Mouse (Mus musculus) forebrain, embryonic 10.5 days (tissue): Measurements from ENCODE around the gene Myocos. TPM values are rescaled to one million over a fixed set of nuclear protein-coding genes. Genes with fewer than 3 reads are reported as not detected.

ENCODE experiments used
- DNase-seq: peaks from one replicate; pipeline ENCODE4 v3.0.0-alpha.2; 2017; ENCODE audit warnings: low spot score; ENCODE audit errors: extremely low spot score
- H3K27ac ChIP-seq: fragments of 300-500 bp; sonication (generic); 2 replicates; pipeline ENCODE4 v1.5.1; 2016; ENCODE audit warnings: mild to moderate bottlenecking
- H3K27me3 ChIP-seq: fragments of 300-500 bp; sonication (generic); 2 replicates; pipeline ENCODE4 v1.6.1; 2016; ENCODE audit warnings: mild to moderate bottlenecking; ENCODE audit not compliant: poor library complexity, severe bottlenecking
- H3K36me3 ChIP-seq: fragments of 300-500 bp; sonication (generic); replicated peaks from 2 replicates; pipeline ENCODE4 v1.6.1; 2016; ENCODE audit warnings: mild to moderate bottlenecking, moderate library complexity
- H3K4me1 ChIP-seq: fragments of 300-500 bp; sonication (generic); 2 replicates; pipeline ENCODE4 v1.6.1; 2016
- H3K4me3 ChIP-seq: fragments of 300-500 bp; sonication (generic); 2 replicates; pipeline ENCODE4 v1.5.1; 2016; ENCODE audit warnings: mild to moderate bottlenecking, moderate library complexity
- H3K9me3 ChIP-seq: fragments of 300-500 bp; sonication (generic); 2 replicates; pipeline ENCODE4 v1.6.1; 2016; ENCODE audit warnings: mild to moderate bottlenecking, moderate library complexity
- WGBS: fragments of 180-500 bp; shearing (Covaris S2); methylation state at CpG from one replicate; pipeline ENCODE4 v1.1.7; 2016; 5-methylcytosine and 5-hydroxymethylcytosine counted together
- microRNA-seq: library from miRNA; unstranded; fragments of <30 nt; microRNA quantifications from one replicate; pipeline ENCODE4, GENCODE M21; 2017
- polyA plus RNA-seq: library from polyadenylated mRNA; unstranded; fragments of >200 nt; fragmentation: Nextera tagmentation; extraction: Ambion mirVana; gene quantifications from 2 replicates; pipeline ENCODE4 v1.2.1, GENCODE M21; 2016

The Myocos gene
- polyA plus RNA-seq, 1 experiment from 2014 or later: not detected

DNA sequence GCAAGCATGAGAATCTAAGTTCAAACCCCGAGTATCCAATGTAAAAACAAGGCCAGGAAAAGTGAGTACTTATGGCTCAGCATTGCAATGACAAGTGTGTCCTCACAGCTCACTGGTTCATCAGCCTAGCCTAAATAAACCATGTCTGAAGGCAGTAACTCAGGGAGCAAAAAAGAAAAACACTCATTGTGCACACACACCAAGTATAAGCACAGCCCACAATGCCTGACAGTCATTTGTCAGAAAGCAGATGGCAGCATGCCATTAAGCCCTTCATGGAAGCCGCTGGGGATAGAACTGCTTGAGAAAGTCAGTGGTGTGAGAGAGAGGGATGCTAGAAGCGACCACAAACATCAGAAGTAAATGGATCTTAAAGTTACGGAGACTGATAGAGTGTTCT is 56.7 kb downstream of the Myocos start:
- WGBS: 85% methylated on average over 4 of the region's 4 CpGs
- no peak for DNase-seq

GRCm38 (mm10) chr1:162599617-162600016 is 58.4 kb downstream of the Myocos start:
- Histone ChIP-seq H3K9me3 (no peaks in the 10 kb centered on the region), H3K27me3 (no peaks in the 10 kb centered on the region), H3K4me3 (no peak overlapping the region), H3K36me3 (peaks cover 42% of the 10 kb centered on the region), H3K27ac (no peak overlapping the region), H3K4me1 (no peaks in the 10 kb centered on the region)
- DNase-seq: no peak
- 90% methylated on average over 5 of the region's 5 CpGs for WGBS

More for the DNA sequence above, 56.7 kb downstream of the Myocos start:
- Histone ChIP-seq H3K36me3 (peaks cover 36% of the 10 kb centered on the region), H3K4me1 (no peaks in the 10 kb centered on the region), H3K27ac (no peak overlapping the region), H3K27me3 (no peaks in the 10 kb centered on the region), H3K4me3 (no peak overlapping the region), H3K9me3 (no peaks in the 10 kb centered on the region)

DNA sequence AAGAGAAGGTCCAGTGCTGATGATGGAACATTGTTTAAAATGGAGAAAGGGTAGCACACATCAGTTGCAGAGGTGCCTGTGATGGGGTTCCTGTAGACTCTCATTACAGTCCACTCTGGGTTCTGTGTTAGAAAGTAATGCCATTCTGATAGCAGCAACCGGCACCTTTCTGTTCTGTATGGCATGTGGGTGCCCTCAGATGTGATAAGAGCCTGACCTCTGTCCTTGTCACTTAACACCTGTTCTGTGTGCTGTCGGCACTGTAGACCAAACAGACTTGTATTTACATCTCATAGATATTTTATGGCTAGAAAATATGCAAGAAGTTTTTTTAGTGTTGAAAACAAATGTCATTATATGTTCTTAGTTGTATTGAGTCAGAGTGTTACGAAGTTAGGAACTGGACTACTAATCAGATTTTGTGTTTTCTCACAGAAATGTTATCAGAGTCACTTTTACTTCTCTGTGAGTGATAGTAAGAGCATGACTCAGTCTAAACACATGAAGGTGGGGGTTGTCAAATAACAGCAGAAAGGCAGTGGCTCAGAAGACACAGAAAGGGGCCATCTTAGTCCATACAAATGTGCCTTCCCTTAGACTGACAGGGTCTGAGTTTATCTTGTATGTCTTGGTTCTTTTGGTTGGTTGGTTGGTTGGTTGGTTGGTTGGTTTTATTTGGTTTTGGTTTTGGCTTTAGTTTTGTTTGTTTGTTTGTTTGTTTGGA is 60.5 kb downstream of the Myocos start:
- Histone ChIP-seq H3K27ac (no peak overlapping the region), H3K36me3 (peaks cover 37% of the 10 kb centered on the region)
- 91% methylated on average over 3 of the region's 3 CpGs for WGBS

More for the DNA sequence above, 60.5 kb downstream of the Myocos start:
- H3K4me3 ChIP-seq: no peak overlapping the region
- no peaks in the 10 kb centered on the region for H3K4me1 ChIP-seq
- no peak for DNase-seq
- H3K9me3 ChIP-seq: no peaks in the 10 kb centered on the region
- H3K27me3 ChIP-seq: no peaks in the 10 kb centered on the region

Small RNA genes within 50 kb of the gene (microRNA-seq; reads per million reads assigned to microRNA genes)
- not detected for gene Gm27616

Other genes starting within 250 kb of the Myocos start
- 2.5 and 2.6 TPM in 2 replicates for gene Dnm3, start 180.2 kb downstream of the Myocos start, polyA plus RNA-seq
- 32.8 and 34.8 TPM in 2 replicates for gene Mettl13, start 109.7 kb downstream of the Myocos start, polyA plus RNA-seq
- 49.0 and 49.2 TPM in 2 replicates for gene Vamp4, start 87.7 kb downstream of the Myocos start, polyA plus RNA-seq
- not detected in 2 replicates for gene Myoc, start 19.1 kb downstream of the Myocos start, polyA plus RNA-seq
- gene Prrc2c, start 82.3 kb upstream of the Myocos start, polyA plus RNA-seq: 144 and 150 TPM in 2 replicates
- 0.29 and 0.33 TPM in 2 replicates for gene Fmo4, start 155.8 kb upstream of the Myocos start, polyA plus RNA-seq
- 7.2 and 8.2 TPM in 2 replicates for gene Fmo1, start 208.4 kb upstream of the Myocos start, polyA plus RNA-seq
- gene Fmo2, start 240.5 kb upstream of the Myocos start, polyA plus RNA-seq: not detected in 2 replicates